Mouse (Mus musculus): ENCODE results near the gene Hfe. TPM values are rescaled to one million over a fixed set of nuclear protein-coding genes. Genes with fewer than 3 reads are reported as not detected.
"Not testable (repeated sequence)": the region's sequence is repeated elsewhere in the genome, so short reads cannot be mapped to it uniquely, and the experiment has no call there.

Hfe gene
- total RNA-seq, 2 experiments from 2014 or later: 23.3 to 31.0 TPM

- DNase-seq: no peak
Observed at GRCm38 (mm10) chr13:23685966-23686365, 24.7 kb downstream of the Hfe start.

DNA sequence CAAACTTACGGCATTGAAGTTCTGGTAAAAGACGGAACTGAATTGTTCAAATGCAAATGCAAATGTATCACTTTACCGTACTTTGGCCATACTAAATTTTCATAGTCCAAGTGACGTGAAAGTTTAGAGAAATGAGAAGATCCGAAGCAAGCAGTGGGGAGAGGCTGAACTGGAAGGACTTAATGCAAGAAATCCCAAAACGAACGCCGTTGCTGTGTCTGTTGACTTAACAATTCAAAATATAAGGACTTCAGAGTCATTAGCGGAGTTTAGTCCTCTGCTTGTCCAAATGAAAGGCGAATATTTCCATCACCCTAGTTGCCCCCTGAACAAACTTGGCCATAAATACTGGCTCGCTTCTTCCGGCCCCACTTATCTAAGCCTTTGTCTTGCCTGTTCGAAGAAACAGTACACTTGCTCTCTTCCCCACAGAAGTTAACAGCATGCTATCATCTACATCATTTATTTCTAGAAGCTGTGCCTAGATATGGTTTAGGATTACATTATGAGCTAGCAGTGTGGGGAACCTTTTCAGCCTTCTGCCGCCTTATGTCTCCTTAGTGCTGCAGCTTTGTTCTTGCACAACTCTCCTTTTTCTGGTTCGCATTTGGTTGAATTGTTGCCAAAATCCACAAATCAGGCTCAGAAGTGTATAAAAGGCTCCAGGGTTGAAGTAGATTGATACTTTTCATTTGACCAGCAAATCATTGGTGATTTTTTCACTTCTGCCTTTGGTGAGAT is 25.4 kb downstream of the Hfe start:
- peak; percentile 35 for DNase-seq

DNA sequence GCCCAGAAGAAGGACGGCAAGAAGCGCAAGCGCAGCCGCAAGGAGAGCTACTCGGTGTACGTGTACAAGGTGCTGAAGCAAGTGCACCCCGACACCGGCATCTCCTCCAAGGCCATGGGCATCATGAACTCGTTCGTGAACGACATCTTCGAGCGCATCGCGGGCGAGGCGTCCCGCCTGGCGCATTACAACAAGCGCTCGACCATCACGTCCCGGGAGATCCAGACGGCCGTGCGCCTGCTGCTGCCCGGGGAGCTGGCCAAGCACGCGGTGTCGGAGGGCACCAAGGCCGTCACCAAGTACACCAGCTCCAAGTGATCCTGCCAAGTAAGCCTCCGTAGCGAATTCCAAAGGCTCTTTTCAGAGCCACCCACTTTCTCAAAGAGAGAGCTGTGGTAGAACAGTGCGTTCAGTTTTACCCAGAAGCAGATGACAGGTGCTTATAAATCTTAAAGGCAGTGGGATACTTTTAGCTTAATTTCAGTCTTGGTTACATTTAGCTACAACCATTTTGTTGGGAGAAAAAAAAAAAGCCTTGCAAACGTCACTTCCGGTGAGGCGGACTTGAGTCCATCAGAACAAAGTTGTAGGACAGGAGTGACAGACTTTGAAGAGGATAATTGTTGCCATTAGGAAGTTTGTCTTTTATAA is 26.2 kb downstream of the Hfe start:
- peak; percentile 65 for DNase-seq

DNA sequence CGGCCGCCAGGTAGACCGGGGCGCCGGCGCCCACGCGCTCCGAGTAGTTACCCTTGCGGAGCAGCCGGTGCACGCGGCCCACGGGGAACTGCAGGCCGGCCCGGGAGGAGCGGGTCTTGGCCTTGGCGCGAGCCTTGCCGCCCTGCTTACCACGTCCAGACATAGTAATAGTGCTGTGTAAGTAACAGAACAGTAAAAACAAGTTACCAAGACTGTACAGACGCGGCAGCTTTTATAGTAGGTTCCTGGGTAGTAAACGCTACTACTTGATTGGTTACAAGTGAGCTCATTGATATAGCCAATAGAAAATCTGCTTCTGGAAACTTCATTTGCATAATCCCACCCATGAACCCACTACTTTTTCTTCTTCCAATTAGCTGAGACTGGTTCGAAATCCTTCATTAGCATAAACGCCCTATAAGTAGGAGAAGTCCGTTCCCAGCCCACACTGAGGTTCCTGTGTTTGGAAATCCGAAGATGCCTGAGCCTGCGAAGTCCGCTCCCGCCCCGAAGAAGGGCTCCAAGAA is 26.8 kb downstream of the Hfe start, which contains the start of the genes Hist1h2ac and Hist1h2bc:
Gene Hist1h2ac (minus strand): TSS at position 194 of the 527 bp plus-strand sequence.
Gene Hist1h2bc (plus strand): TSS at position 445 of the 527 bp plus-strand sequence.
- peak; percentile 86 for DNase-seq

- not testable (repeated sequence) for DNase-seq
Observed at GRCm38 (mm10) chr13:23682947-23683754, 27.5 kb downstream of the Hfe start.

GRCm38 (mm10) chr13:23682623-23682946 is 28.1 kb downstream of the Hfe start:
- DNase-seq: no peak

GRCm38 (mm10) chr13:23681990-23682582 is 28.6 kb downstream of the Hfe start:
- DNase-seq: no peak

DNA sequence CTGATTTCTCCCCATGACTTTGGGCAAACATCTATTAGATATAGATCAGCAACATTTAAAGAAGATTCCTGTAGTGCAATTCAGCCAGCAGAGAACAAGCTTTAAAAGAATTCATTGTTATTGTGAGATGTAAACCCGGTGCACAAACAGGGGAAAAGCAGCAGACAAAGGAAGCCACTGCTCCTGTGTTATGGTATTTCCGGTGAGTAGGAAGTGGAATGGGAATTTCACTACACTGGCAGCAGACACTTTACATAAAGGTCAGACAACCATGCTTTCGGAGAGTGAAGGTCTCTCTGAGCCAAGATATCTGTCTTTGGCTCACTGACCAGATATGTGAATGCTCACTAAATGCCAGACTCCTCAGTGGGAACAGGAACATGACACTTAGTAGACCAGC is 48.1 kb downstream of the Hfe start:
- no peak for DNase-seq

DNA sequence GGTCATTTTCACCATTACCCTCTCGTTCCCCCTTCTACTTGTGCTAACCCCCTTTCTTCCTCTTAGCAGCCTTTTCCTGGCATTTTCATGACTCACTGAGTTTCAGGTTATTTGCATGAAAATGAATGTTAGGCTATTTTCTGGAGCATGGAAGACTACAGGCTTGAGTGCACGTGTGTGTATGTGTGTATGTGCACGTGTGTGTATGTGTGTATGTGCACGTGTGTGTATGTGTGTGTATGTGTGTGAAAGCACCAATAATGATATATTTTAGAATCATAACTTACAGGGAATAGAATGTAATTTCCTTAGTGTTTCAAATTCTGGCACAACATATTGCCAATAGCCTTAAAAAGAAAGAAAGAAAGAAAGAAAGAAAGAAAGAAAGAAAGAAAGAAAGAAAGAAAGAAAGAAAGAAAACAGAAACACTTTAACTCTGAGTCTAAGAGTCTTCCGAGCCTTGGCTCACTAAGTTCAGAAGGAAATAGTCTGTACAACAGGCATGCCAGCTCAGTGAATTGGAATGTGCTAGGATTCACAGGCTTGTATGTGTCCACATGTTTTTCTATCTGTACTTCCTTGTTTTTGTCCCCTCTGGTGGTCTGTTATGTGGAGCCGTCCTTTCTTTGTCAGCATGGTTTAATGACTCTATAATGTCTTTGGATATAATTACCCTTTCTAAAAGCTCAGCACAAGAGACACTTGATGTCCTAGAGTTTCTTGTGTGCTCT is 50.9 kb downstream of the Hfe start:
- no peak for DNase-seq

Small RNA genes within 50 kb of the gene (microRNA-seq; reads per million reads assigned to microRNA genes)
- gene Gm44314 (not detected), gene Gm44350 (not detected), gene Gm44484 (not detected)

Other genes with a start within 250 kb of the Hfe start
- under 1 TPM in 1 of 2 experiments, not detected in 1; 0.55 TPM for gene Btn1a1, start 245.0 kb downstream of the Hfe start, total RNA-seq (2021)
- gene Btn2a2, start 222.0 kb downstream of the Hfe start, total RNA-seq (2021): not detected
- gene Hist1h4h, start 179.8 kb downstream of the Hfe start, total RNA-seq (2021): 1,000 to 10,000 TPM in 1 of 2 experiments, 100 to 1,000 TPM in 1; 930 to 1,063 TPM
- gene Hist1h2af, start 176.9 kb downstream of the Hfe start, total RNA-seq (2021): 100 to 1,000 TPM; 261 to 325 TPM
- 10 to 100 TPM; 76.3 to 91.7 TPM for gene Hist1h3g, start 175.4 kb downstream of the Hfe start, total RNA-seq (2021)
- 10 to 100 TPM; 20.9 to 25.4 TPM for gene Hist1h2bh, start 167.5 kb downstream of the Hfe start, total RNA-seq (2021)
- gene Hist1h3f, start 166.8 kb downstream of the Hfe start, total RNA-seq (2021): 100 to 1,000 TPM in 1 of 2 experiments, 10 to 100 TPM in 1; 93.2 to 104 TPM
- 100 to 1,000 TPM; 529 to 619 TPM for gene Hist1h4f, start 159.2 kb downstream of the Hfe start, total RNA-seq (2021)
- gene Hist1h1d, start 157.6 kb downstream of the Hfe start, total RNA-seq (2021): 10 to 100 TPM; 27.8 to 32.6 TPM
- 100 to 1,000 TPM; 246 to 271 TPM for gene Hist1h3e, start 148.5 kb downstream of the Hfe start, total RNA-seq (2021)
- gene Hist1h2ae, start 139.6 kb downstream of the Hfe start, total RNA-seq (2021): 10 to 100 TPM; 54.9 to 55.0 TPM
- gene Hist1h2bg, start 139.5 kb downstream of the Hfe start, total RNA-seq (2021): 100 to 1,000 TPM; 395 to 462 TPM
- 100 to 1,000 TPM; 168 to 215 TPM for gene Hist1h2bf, start 136.7 kb downstream of the Hfe start, total RNA-seq (2021)
- gene Hist1h2ad, start 136.5 kb downstream of the Hfe start, total RNA-seq (2021): 10 to 100 TPM; 47.4 to 49.2 TPM
- gene Hist1h3d, start 135.1 kb downstream of the Hfe start, total RNA-seq (2021): 10 to 100 TPM; 38.0 to 43.5 TPM
- gene Hist1h4d, start 129.3 kb downstream of the Hfe start, total RNA-seq (2021): 100 to 1,000 TPM; 294 to 310 TPM
- gene Hist1h2be, start 89.7 kb downstream of the Hfe start, total RNA-seq (2021): 10 to 100 TPM; 27.7 to 32.2 TPM
- gene Hist1h1e, start 88.3 kb downstream of the Hfe start, total RNA-seq (2021): 100 to 1,000 TPM; 180 to 217 TPM
- 1 to 10 TPM; 8.3 to 9.7 TPM for gene Hist1h2ac, start 26.9 kb downstream of the Hfe start, total RNA-seq (2021)
- gene Hist1h2bc, start 26.7 kb downstream of the Hfe start, total RNA-seq (2021): 10 to 100 TPM; 76.4 to 77.6 TPM
- gene Hist1h1t, start 15.0 kb downstream of the Hfe start, total RNA-seq (2021): under 1 TPM; 0.69 to 0.88 TPM
- gene Hist1h4c, start 12.4 kb downstream of the Hfe start, total RNA-seq (2021): 100 to 1,000 TPM; 175 to 199 TPM
- 100 to 1,000 TPM; 366 to 432 TPM for gene Hist1h1c, start 28.0 kb upstream of the Hfe start, total RNA-seq (2021)
- 100 to 1,000 TPM; 127 to 144 TPM for gene Hist1h3c, start 34.7 kb upstream of the Hfe start, total RNA-seq (2021)
- 100 to 1,000 TPM; 173 to 206 TPM for gene Hist1h2bb, start 35.9 kb upstream of the Hfe start, total RNA-seq (2021)
- gene Hist1h2ab, start 40.3 kb upstream of the Hfe start, total RNA-seq (2021): 100 to 1,000 TPM; 281 to 334 TPM
- gene Hist1h3b, start 41.4 kb upstream of the Hfe start, total RNA-seq (2021): 100 to 1,000 TPM; 390 to 424 TPM
- 100 to 1,000 TPM; 282 to 291 TPM for gene Hist1h4b, start 46.2 kb upstream of the Hfe start, total RNA-seq (2021)
- gene Hist1h4a, start 50.4 kb upstream of the Hfe start, total RNA-seq (2021): 100 to 1,000 TPM; 238 to 251 TPM
- 100 to 1,000 TPM; 258 to 301 TPM for gene Hist1h3a, start 51.5 kb upstream of the Hfe start, total RNA-seq (2021)
- 100 to 1,000 TPM; 231 to 274 TPM for gene Hist1h1a, start 52.8 kb upstream of the Hfe start, total RNA-seq (2021)
- gene Trim38, start 59.1 kb upstream of the Hfe start, total RNA-seq (2021): not detected
- 10 to 100 TPM; 16.2 to 33.8 TPM for gene Slc17a2, start 96.1 kb upstream of the Hfe start, total RNA-seq (2021)
- gene Slc17a3, start 128.6 kb upstream of the Hfe start, total RNA-seq (2021): 1 to 10 TPM; 3.5 to 5.0 TPM
- gene Slc17a1, start 156.9 kb upstream of the Hfe start, total RNA-seq (2021): 1 to 10 TPM in 1 of 2 experiments, under 1 TPM in 1; 0.67 to 1.5 TPM
- gene Slc17a4, start 204.2 kb upstream of the Hfe start, total RNA-seq (2021): 1 to 10 TPM; 3.3 to 5.6 TPM
- gene Hist1h2ba, start 223.3 kb upstream of the Hfe start, total RNA-seq (2021): not detected
- not detected for gene Hist1h2aa, start 223.6 kb upstream of the Hfe start, total RNA-seq (2021)

Data from adrenal gland, postnatal 10 days (tissue).